Comparison of ENCODE assay signal across 12 mouse cellular contexts in genomic region chr2:172982776-172983561, GRCm38 (mm10). TPM values are rescaled to one million over a fixed set of nuclear protein-coding genes. Genes with fewer than 3 reads are reported as not detected.
A peak's percentile ranks its signal among the peaks of the same experiment; 100 is the strongest.
DNase-seq lines count a peak whose midpoint lies in the region; ATAC-seq and TF ChIP-seq lines count a peak whose summit lies in the region.
"Had no signal": no experiment of that assay in that cellular context is flagged by ENCODE, and none has a peak within 500 bp of the region (broad histone marks: within the 10 kb centered on the region; RNA-seq: fewer than 3 reads in every experiment).

No protein-coding gene starts in this region.

- peak; percentile 65 for TF ChIP-seq RAD21 in CH12.LX (IDR thresholded peaks at IDR 0.05; ENCODE audit: low read depth, low read length)

- H3K36me3 ChIP-seq in heart, embryonic 15.5 days: no peaks in the 10 kb centered on the region
- H3K36me3 ChIP-seq in CH12.LX (replicated peaks in 1 of 2; ENCODE audit: control insufficient read depth in 1 of 2, insufficient read depth in 1 of 2, low read length in 1 of 2): no peaks in the 10 kb centered on the region
- no peaks in the 10 kb centered on the region for H3K36me3 ChIP-seq in intestine, postnatal 0 days (ENCODE audit: control insufficient read depth, insufficient read depth)
- no peaks in the 10 kb centered on the region for H3K36me3 ChIP-seq in liver, embryonic 15.5 days (replicated peaks)
- H3K36me3 ChIP-seq in midbrain, embryonic 16.5 days (ENCODE audit: control insufficient read depth, insufficient read depth, low read length): no peaks in the 10 kb centered on the region
- H3K36me3 ChIP-seq: hindbrain, embryonic 15.5 days had no signal

- H3K27me3 ChIP-seq in heart, embryonic 15.5 days: no peaks in the 10 kb centered on the region
- peaks cover 6% of the 10 kb centered on the region for H3K27me3 ChIP-seq in CH12.LX (replicated peaks)
- H3K27me3 ChIP-seq in intestine, postnatal 0 days (replicated peaks; ENCODE audit: control insufficient read depth, insufficient read depth, low read length): no peaks in the 10 kb centered on the region
- H3K27me3 ChIP-seq in liver, embryonic 15.5 days: peaks cover under 1% of the 10 kb centered on the region
- no peaks in the 10 kb centered on the region for H3K27me3 ChIP-seq in midbrain, embryonic 16.5 days (ENCODE audit: control insufficient read depth, insufficient read depth, low read depth, low read length)
- H3K27me3 ChIP-seq: hindbrain, embryonic 15.5 days; Patski had no signal

- no peak for TF ChIP-seq EP300 in CH12.LX (IDR thresholded peaks at IDR 0.05; ENCODE audit: low read length)

- H3K4me1 ChIP-seq in heart, embryonic 15.5 days (replicated peaks): peaks cover 8% of the 10 kb centered on the region
- H3K4me1 ChIP-seq in CH12.LX (ENCODE audit: control insufficient read depth in 1 of 2, insufficient read depth in 2 of 2): peaks cover 0 to 2% of the 10 kb centered on the region in 2 experiments; a peak in 2 of 4 replicates
- H3K4me1 ChIP-seq in intestine, postnatal 0 days (replicated peaks; ENCODE audit: control insufficient read depth, insufficient read depth, low read length): no peaks in the 10 kb centered on the region
- H3K4me1 ChIP-seq in liver, embryonic 15.5 days (replicated peaks): 0 out of 2 replicates have a peak, but pooled peaks cover 1% of the 10 kb centered on the region
- no peaks in the 10 kb centered on the region; the same call in 1 of the 2 replicates for H3K4me1 ChIP-seq in midbrain, embryonic 16.5 days (ENCODE audit: control insufficient read depth, insufficient read depth, low read length)

- H3K9me3 ChIP-seq in heart, embryonic 15.5 days (replicated peaks): no peaks in the 10 kb centered on the region
- H3K9me3 ChIP-seq in CH12.LX (replicated peaks; ENCODE audit: low read length): peaks cover 4% of the 10 kb centered on the region
- no peaks in the 10 kb centered on the region for H3K9me3 ChIP-seq in intestine, postnatal 0 days (ENCODE audit: control insufficient read depth)
- no peaks in the 10 kb centered on the region for H3K9me3 ChIP-seq in liver, embryonic 15.5 days (replicated peaks)
- no peaks in the 10 kb centered on the region for H3K9me3 ChIP-seq in midbrain, embryonic 16.5 days (replicated peaks; ENCODE audit: control insufficient read depth, low read length, poor library complexity, severe bottlenecking)
- H3K9me3 ChIP-seq: hindbrain, embryonic 15.5 days had no signal

- no peak overlapping the region for H3K4me3 ChIP-seq in heart, embryonic 15.5 days
- no peak overlapping the region for H3K4me3 ChIP-seq in CH12.LX (replicated peaks in 1 of 3; ENCODE audit: low read depth in 2 of 3, low read length in 2 of 3, poor library complexity in 1 of 3)
- no peak overlapping the region for H3K4me3 ChIP-seq in intestine, postnatal 0 days (ENCODE audit: low read depth, low read length)
- no peak overlapping the region for H3K4me3 ChIP-seq in liver, embryonic 15.5 days (replicated peaks)
- no peak overlapping the region for H3K4me3 ChIP-seq in midbrain, embryonic 16.5 days (ENCODE audit: low read depth, low read length)
- H3K4me3 ChIP-seq: hindbrain, embryonic 15.5 days had no signal

- in situ Hi-C loops in CH12.LX (cut with MboI; ENCODE audit: low pct_ligation_motif_present, low pct_unique_long_range_greater_than_20kb, low sequenced_read_pairs): no loop called here

- 32% methylated on average over 9 of the region's 9 CpGs for WGBS in heart, embryonic 15.5 days
- 42% methylated on average over 9 of the region's 9 CpGs for WGBS in intestine, postnatal 0 days
- 63% methylated on average over 9 of the region's 9 CpGs for WGBS in liver, embryonic 15.5 days (ENCODE audit: insufficient replicate concordance)
- WGBS in midbrain, embryonic 16.5 days: 75% methylated on average over 9 of the region's 9 CpGs

- dilution Hi-C loops in CH12.LX (cut with MboI; ENCODE audit: extremely low pct_ligation_motif_present, extremely low pct_unique_long_range_greater_than_20kb, low sequenced_read_pairs): no loop called here

- H3K4me2 ChIP-seq in heart, embryonic 15.5 days: no peak overlapping the region
- no peak overlapping the region for H3K4me2 ChIP-seq in CH12.LX (ENCODE audit: insufficient read depth, low read depth, poor library complexity, severe bottlenecking)
- no peak overlapping the region for H3K4me2 ChIP-seq in intestine, postnatal 0 days (replicated peaks; ENCODE audit: low read depth)
- H3K4me2 ChIP-seq in liver, embryonic 15.5 days: no peak overlapping the region
- no peak overlapping the region for H3K4me2 ChIP-seq in midbrain, embryonic 16.5 days (ENCODE audit: low read length)
- H3K4me2 ChIP-seq: hindbrain, embryonic 15.5 days had no signal

- no peak for DNase-seq in heart, adult 18-20 months
- no peak for DNase-seq in CH12.LX (ENCODE audit: extremely low read depth)
- no peak for DNase-seq in embryo, embryonic 9.5 days (ENCODE audit: extremely low spot score)
- no peak for DNase-seq in urinary bladder, postnatal 4 days (ENCODE audit: low spot score in 2 of 2)
- DNase-seq: cerebellum, postnatal 36 days had no signal

- TF ChIP-seq POLR2A in CH12.LX (IDR thresholded peaks at IDR 0.05; ENCODE audit: low read depth, low read length): no peak

- TF ChIP-seq CTCF in CH12.LX (conservative IDR thresholded peaks at IDR 0.05 in 1 of 2, IDR thresholded peaks at IDR 0.05 in 1 of 2; ENCODE audit: low read depth in 2 of 2, low read length in 2 of 2): peak in 1 of 2 experiments; percentile 61; a peak in 2 of 4 replicates
- TF ChIP-seq CTCF in intestine, postnatal 0 days (IDR thresholded peaks at IDR 0.05; ENCODE audit: low read depth): peak; percentile 58

- no peak for ATAC-seq in heart, embryonic 15.5 days (replicated peaks; ENCODE audit: insufficient number of reproducible peaks, insufficient read depth, low FRiP score, low read depth)
- ATAC-seq in intestine, postnatal 0 days: peak; percentile 88
- peak; percentile 18; the same call in 1 of the 2 replicates for ATAC-seq in liver, embryonic 15.5 days (ENCODE audit: insufficient read depth)
- no peak for ATAC-seq in midbrain, embryonic 16.5 days
- ATAC-seq: Patski had no signal

- H3K27ac ChIP-seq in heart, embryonic 15.5 days: peak overlapping the region; percentile 24; the same call in 1 of the 2 replicates
- no peak overlapping the region for H3K27ac ChIP-seq in CH12.LX (ENCODE audit: insufficient read depth, low read depth)
- H3K27ac ChIP-seq in intestine, postnatal 0 days (ENCODE audit: low read depth, low read length): no peak overlapping the region; the same call in 1 of the 2 replicates
- H3K27ac ChIP-seq in liver, embryonic 15.5 days (replicated peaks): no peak overlapping the region
- H3K27ac ChIP-seq in midbrain, embryonic 16.5 days (ENCODE audit: low read length): no peak overlapping the region
- H3K27ac ChIP-seq: hindbrain, embryonic 15.5 days had no signal

- no peak overlapping the region for H3K9ac ChIP-seq in heart, embryonic 15.5 days
- H3K9ac ChIP-seq in CH12.LX (ENCODE audit: insufficient read depth, low read depth): no peak overlapping the region
- no peak overlapping the region for H3K9ac ChIP-seq in intestine, postnatal 0 days (ENCODE audit: low read depth, low read length)
- H3K9ac ChIP-seq in liver, embryonic 15.5 days: no peak overlapping the region
- no peak overlapping the region for H3K9ac ChIP-seq in midbrain, embryonic 16.5 days (ENCODE audit: low read depth, low read length)
- H3K9ac ChIP-seq: hindbrain, embryonic 15.5 days had no signal

- no peaks in the 10 kb centered on the region for H3K79me2 ChIP-seq in CH12.LX (replicated peaks; ENCODE audit: control insufficient read depth, extremely low read depth, insufficient read depth, poor library complexity, severe bottlenecking)

RNA-seq across cellular contexts. Expression of gene Spo11, which starts 5.5 kb away (rescaled TPM):
- 0.74 TPM in 1 of 2 replicates, not detected in the other for polyA plus RNA-seq in heart, embryonic 15.5 days (2015; fragmentation: Nextera tagmentation; extraction: Ambion mirVana)
- total RNA-seq in heart, adult 18-20 months (2021): not detected
- total RNA-seq in CH12.LX (2012; rRNA removed): 0.13 and 0.34 TPM in 2 replicates
- not detected in 2 replicates for total RNA-seq in CH12.LX (2014; rRNA removed)
- 0.08 and 0.16 TPM in 2 replicates for polyA plus RNA-seq in CH12.LX (2012; ENCODE audit: insufficient read length, low read depth)
- polyA plus RNA-seq in intestine, postnatal 0 days (2015; fragmentation: Nextera tagmentation; extraction: Ambion mirVana): 0.04 TPM in 1 of 2 replicates, not detected in the other
- 0.03 TPM in 1 of 2 replicates, not detected in the other for polyA plus RNA-seq in liver, embryonic 15.5 days (2015; fragmentation: Nextera tagmentation; extraction: Ambion mirVana)
- 1.0 and 1.6 TPM in 2 replicates for polyA plus RNA-seq in midbrain, embryonic 16.5 days (2015; fragmentation: Nextera tagmentation; extraction: Ambion mirVana)
- total RNA-seq: gastrocnemius, adult 8-10 months had no signal

RNA-seq across cellular contexts. Expression of gene Rae1, which starts 16.9 kb away (rescaled TPM):
- 84.8 and 96.2 TPM in 2 replicates for polyA plus RNA-seq in heart, embryonic 15.5 days (2015; fragmentation: Nextera tagmentation; extraction: Ambion mirVana)
- 10 to 100 TPM; 21.5 to 21.8 TPM for total RNA-seq in heart, adult 18-20 months (2021)
- total RNA-seq in CH12.LX (2012; rRNA removed) (86.3 and 97.7 TPM in 2 replicates), CH12.LX (2014; rRNA removed) (114 and 115 TPM in 2 replicates)
- 86.1 and 95.0 TPM in 2 replicates for polyA plus RNA-seq in CH12.LX (2012; ENCODE audit: insufficient read length, low read depth)
- 62.8 and 63.5 TPM in 2 replicates for polyA plus RNA-seq in intestine, postnatal 0 days (2015; fragmentation: Nextera tagmentation; extraction: Ambion mirVana)
- 64.0 and 64.7 TPM in 2 replicates for polyA plus RNA-seq in liver, embryonic 15.5 days (2015; fragmentation: Nextera tagmentation; extraction: Ambion mirVana)
- 115 and 118 TPM in 2 replicates for polyA plus RNA-seq in midbrain, embryonic 16.5 days (2015; fragmentation: Nextera tagmentation; extraction: Ambion mirVana)

RNA-seq across cellular contexts. Expression of gene Rbm38, which starts 37.3 kb away (rescaled TPM):
- polyA plus RNA-seq in heart, embryonic 15.5 days (2015; fragmentation: Nextera tagmentation; extraction: Ambion mirVana): 108 and 120 TPM in 2 replicates
- 100 to 1,000 TPM; 171 to 173 TPM for total RNA-seq in heart, adult 18-20 months (2021)
- total RNA-seq in CH12.LX (2012; rRNA removed) (19.4 and 20.7 TPM in 2 replicates), CH12.LX (2014; rRNA removed) (11.3 and 14.4 TPM in 2 replicates)
- polyA plus RNA-seq in CH12.LX (2012; ENCODE audit: insufficient read length, low read depth): 83.9 and 85.4 TPM in 2 replicates
- 39.0 and 39.8 TPM in 2 replicates for polyA plus RNA-seq in intestine, postnatal 0 days (2015; fragmentation: Nextera tagmentation; extraction: Ambion mirVana)
- polyA plus RNA-seq in liver, embryonic 15.5 days (2015; fragmentation: Nextera tagmentation; extraction: Ambion mirVana): 315 and 352 TPM in 2 replicates
- polyA plus RNA-seq in midbrain, embryonic 16.5 days (2015; fragmentation: Nextera tagmentation; extraction: Ambion mirVana): 9.9 and 12.9 TPM in 2 replicates

RNA-seq across cellular contexts. Expression of gene Bmp7, which starts 42.8 kb away (rescaled TPM):
- 31.3 and 35.1 TPM in 2 replicates for polyA plus RNA-seq in heart, embryonic 15.5 days (2015; fragmentation: Nextera tagmentation; extraction: Ambion mirVana)
- 1 to 10 TPM; 1.1 to 1.3 TPM for total RNA-seq in heart, adult 18-20 months (2021)
- total RNA-seq in CH12.LX (2012; rRNA removed): 0.34 and 0.47 TPM in 2 replicates
- total RNA-seq in CH12.LX (2014; rRNA removed): 0.16 and 0.69 TPM in 2 replicates
- polyA plus RNA-seq in CH12.LX (2012; ENCODE audit: insufficient read length, low read depth): 0.31 and 0.51 TPM in 2 replicates
- 37.6 and 41.1 TPM in 2 replicates for polyA plus RNA-seq in intestine, postnatal 0 days (2015; fragmentation: Nextera tagmentation; extraction: Ambion mirVana)
- polyA plus RNA-seq in liver, embryonic 15.5 days (2015; fragmentation: Nextera tagmentation; extraction: Ambion mirVana): 1.6 and 2.2 TPM in 2 replicates
- polyA plus RNA-seq in midbrain, embryonic 16.5 days (2015; fragmentation: Nextera tagmentation; extraction: Ambion mirVana): 9.2 and 10.3 TPM in 2 replicates

Comparison
In these comparisons a context has a peak if more than half of its experiments do, and no peak if none do; other contexts are left out.
1. ATAC-seq: peak in intestine, postnatal 0 days (single experiment) and liver, embryonic 15.5 days (single experiment); none in heart, embryonic 15.5 days (single experiment) and midbrain, embryonic 16.5 days (single experiment).